Mouse (Mus musculus) limb, embryonic 14.5 days (tissue): Measurements from ENCODE around the gene Irx1. TPM values are rescaled to one million over a fixed set of nuclear protein-coding genes. Genes with fewer than 3 reads are reported as not detected.

ENCODE experiments used
- ATAC-seq: fragments of 200-750 bp; cut with Nextera tagmentation; 2 replicates; pipeline ENCODE4 v1.8.0; 2017; ENCODE audit warnings: low read depth, moderate number of reproducible peaks, moderate TSS enrichment; ENCODE audit not compliant: low FRiP score
- DNase-seq: peaks from one replicate; pipeline ENCODE4 v3.0.0-alpha.2; 2015; ENCODE audit warnings: low spot score
- H3K27ac ChIP-seq: fragments of 300-500 bp; sonication (generic); replicated peaks from 2 replicates; pipeline ENCODE4 v1.5.1; 2014; ENCODE audit warnings: low read depth, mild to moderate bottlenecking, low read length, moderate library complexity, mixed read lengths
- H3K27me3 ChIP-seq: fragments of 300-500 bp; sonication (generic); 2 replicates; pipeline ENCODE4 v1.6.1; 2014; ENCODE audit warnings: low read length, mixed read lengths; ENCODE audit not compliant: control insufficient read depth, insufficient read depth
- H3K36me3 ChIP-seq: fragments of 300-500 bp; sonication (generic); 2 replicates; pipeline ENCODE4 v1.6.1; 2014; ENCODE audit warnings: mild to moderate bottlenecking, low read length, moderate library complexity, mixed read lengths; ENCODE audit not compliant: control insufficient read depth, insufficient read depth
- H3K4me1 ChIP-seq: fragments of 300-500 bp; sonication (generic); 2 replicates; pipeline ENCODE4 v1.6.1; 2014; ENCODE audit warnings: antibody characterized with exemption, low read length, mixed read lengths; ENCODE audit not compliant: control insufficient read depth, insufficient read depth
- H3K4me2 ChIP-seq: fragments of 300-500 bp; sonication (generic); replicated peaks from 2 replicates; pipeline ENCODE4 v1.6.1; 2014; ENCODE audit warnings: low read depth, mild to moderate bottlenecking, low read length, moderate library complexity; ENCODE audit not compliant: severe bottlenecking
- H3K4me3 ChIP-seq: fragments of 300-500 bp; sonication (generic); replicated peaks from 2 replicates; pipeline ENCODE4 v1.5.1; 2014; ENCODE audit warnings: low read length
- H3K9ac ChIP-seq: fragments of 300-500 bp; sonication (generic); 2 replicates; pipeline ENCODE4 v1.6.1; 2014; ENCODE audit warnings: mild to moderate bottlenecking, low read depth, low read length, moderate library complexity; ENCODE audit not compliant: severe bottlenecking
- H3K9me3 ChIP-seq: fragments of 300-500 bp; sonication (generic); 2 replicates; pipeline ENCODE4 v1.6.1; 2016; ENCODE audit warnings: low read length; ENCODE audit not compliant: control insufficient read depth
- POLR2A ChIP-seq: fragments of 200-500 bp; IDR thresholded peaks from 2 replicates; pipeline ENCODE4 v1.8.0; 2012; ENCODE audit warnings: inconsistent platforms, mild to moderate bottlenecking, moderate library complexity, borderline replicate concordance; ENCODE audit not compliant: insufficient read depth, insufficient read length; ENCODE audit errors: extremely low read depth
- WGBS: fragments of 180-500 bp; shearing (Covaris S2); extraction: QIAGEN DNeasy Blood & Tissue Kit; methylation state at CpG from one replicate; pipeline ENCODE4 v1.1.7; 2014; 5-methylcytosine and 5-hydroxymethylcytosine counted together
- polyA plus RNA-seq, 2 experiments: library from polyadenylated mRNA; depleted of rRNA in 1 of 2; stranded (reverse) in 1 of 2; unstranded in 1 of 2; fragments of >200 nt; fragmentation: Nextera tagmentation in 1 of 2; extraction: Ambion mirVana in 1 of 2; gene quantifications; 2 replicates each; pipeline versions ENCODE4 v1.2.1 to v1.2.3; 2012 to 2014

The Irx1 gene
- polyA plus RNA-seq, 2 experiments: 7.2 to 73.6 TPM

- Histone ChIP-seq H3K27me3 (peaks cover 68% of the 10 kb centered on the region), H3K9me3 (no peaks in the 10 kb centered on the region), H3K4me2 (peak overlapping the region; percentile 77; the same call in 1 of the 2 replicates), H3K4me1 (peaks cover 16% of the 10 kb centered on the region; the same call in 1 of the 2 replicates), H3K36me3 (no peaks in the 10 kb centered on the region), H3K9ac (no peak overlapping the region), H3K4me3 (no peak overlapping the region), H3K27ac (no peak overlapping the region)
- no peak for ATAC-seq
- peak; percentile 39 for DNase-seq
- 4% methylated on average over 9 of the region's 9 CpGs for WGBS
- TF ChIP-seq POLR2A: no peak
Observed at GRCm38 (mm10) chr13:71956481-71956880, 7.0 kb downstream of the Irx1 start.

- H3K9me3 ChIP-seq: no peaks in the 10 kb centered on the region
- H3K9ac ChIP-seq: no peak overlapping the region
- no peak overlapping the region for H3K4me3 ChIP-seq
- ATAC-seq: no peak
- no peak for DNase-seq
- H3K27ac ChIP-seq: no peak overlapping the region
- H3K4me2 ChIP-seq: no peak overlapping the region
- no peaks in the 10 kb centered on the region; the same call in 1 of the 2 replicates for H3K36me3 ChIP-seq
- peaks cover 2% of the 10 kb centered on the region; the same call in 1 of the 2 replicates for H3K4me1 ChIP-seq
- H3K27me3 ChIP-seq: peaks cover 24% of the 10 kb centered on the region
- WGBS: 55% methylated on average over 11 of the region's 11 CpGs
- no peak for TF ChIP-seq POLR2A
Observed at GRCm38 (mm10) chr13:71951966-71952365, 11.6 kb downstream of the Irx1 start.

- 0 out of 2 replicates have a peak, but pooled peaks cover 4% of the 10 kb centered on the region for H3K27me3 ChIP-seq
- 72% methylated on average over 5 of the region's 5 CpGs for WGBS
- H3K27ac ChIP-seq: no peak overlapping the region
- H3K9ac ChIP-seq: no peak overlapping the region
- no peaks in the 10 kb centered on the region for H3K4me1 ChIP-seq
- no peak for DNase-seq
- H3K36me3 ChIP-seq: no peaks in the 10 kb centered on the region; the same call in 1 of the 2 replicates
- H3K9me3 ChIP-seq: no peaks in the 10 kb centered on the region
- no peak overlapping the region for H3K4me2 ChIP-seq
- no peak for TF ChIP-seq POLR2A
- ATAC-seq: no peak
- no peak overlapping the region for H3K4me3 ChIP-seq
Observed at GRCm38 (mm10) chr13:71949859-71950258, 13.7 kb downstream of the Irx1 start.

- Histone ChIP-seq H3K9ac (no peak overlapping the region), H3K36me3 (no peaks in the 10 kb centered on the region), H3K27me3 (no peaks in the 10 kb centered on the region), H3K4me3 (no peak overlapping the region), H3K27ac (no peak overlapping the region), H3K9me3 (no peaks in the 10 kb centered on the region), H3K4me1 (no peaks in the 10 kb centered on the region), H3K4me2 (no peak overlapping the region)
- DNase-seq: no peak
- WGBS: 86% methylated on average over 3 of the region's 3 CpGs
- TF ChIP-seq POLR2A: no peak
- ATAC-seq: no peak
Observed at GRCm38 (mm10) chr13:71910361-71910760, 53.2 kb downstream of the Irx1 start.
